Mouse (Mus musculus): ENCODE results near the gene Olfr1344. TPM values are rescaled to one million over a fixed set of nuclear protein-coding genes. Genes with fewer than 3 reads are reported as not detected.

Olfr1344 gene
- total and polyA plus RNA-seq, 3 experiments, result not detected

DNA sequence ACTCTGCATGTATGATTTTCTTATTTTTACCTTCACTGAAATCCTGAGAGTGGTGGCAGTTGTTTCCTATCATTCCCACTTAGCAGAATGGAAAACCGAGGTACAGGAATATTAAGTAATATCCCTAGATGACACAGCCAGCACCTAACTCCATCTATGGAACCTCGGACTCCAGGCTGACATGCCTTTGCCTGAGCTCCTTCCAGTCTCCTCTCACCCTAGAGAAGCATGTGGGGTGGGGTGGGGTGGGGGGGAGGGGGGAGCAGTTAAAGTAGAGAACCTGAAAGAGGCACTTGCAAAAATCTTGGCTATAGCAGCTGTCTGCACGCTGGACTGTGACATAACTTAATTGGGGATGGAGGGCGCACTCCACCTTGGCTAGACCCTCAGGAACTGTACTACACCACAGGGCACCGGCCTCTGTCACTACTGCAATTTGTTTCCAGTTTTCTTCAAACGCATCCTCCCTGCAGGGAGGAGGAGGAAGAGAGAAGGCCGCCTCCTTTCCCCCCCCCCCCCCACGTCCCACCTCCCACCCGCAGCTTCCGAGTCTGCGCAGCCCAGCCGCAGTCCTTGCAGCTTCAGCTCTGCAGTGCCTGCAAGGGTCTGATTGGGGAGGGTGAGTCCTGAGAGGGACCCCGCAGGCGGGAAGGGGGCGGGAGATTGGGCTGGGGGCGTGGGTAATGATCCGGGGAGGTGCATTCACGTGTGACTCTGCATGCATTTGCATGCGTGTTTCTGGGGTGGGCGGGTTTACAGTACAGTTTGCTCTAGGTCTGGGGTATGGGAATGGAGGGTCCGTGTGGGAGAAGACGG, 23.7 kb upstream of the Olfr1344 start:
- Histone ChIP-seq H3K9ac (ENCODE audit: low read depth, low read length) (no peak overlapping the region), H3K4me3 (no peak overlapping the region), H3K27ac (no peak overlapping the region), H3K36me3 (ENCODE audit: control insufficient read depth, insufficient read depth, low read length) (no peaks in the 10 kb centered on the region), H3K79me2 (replicated peaks; ENCODE audit: control insufficient read depth, insufficient read depth, low read length) (no peaks in the 10 kb centered on the region), H3K27me3 (ENCODE audit: control insufficient read depth, insufficient read depth, low read length) (no peaks in the 10 kb centered on the region), H3K4me1 (ENCODE audit: control insufficient read depth, insufficient read depth, low read length) (no peaks in the 10 kb centered on the region)
- DNase-seq, result no peak
- TF ChIP-seq POLR2A (IDR thresholded peaks at IDR 0.05; ENCODE audit: insufficient read depth, low read depth, low read length), result no peak
- no peak for TF ChIP-seq CTCF (IDR thresholded peaks at IDR 0.05)
- no peak for TF ChIP-seq EP300 (IDR thresholded peaks at IDR 0.05; ENCODE audit: insufficient read depth, low read depth, low read length)
- intact Hi-C loops (cut with DNase I), result loop anchor here (5.0 kb wide), 1 partner anchor 53 kb away; the partner anchor contains the start of gene Zfp78
- 5% methylated on average over 22 of the region's 22 CpGs for WGBS

DNA sequence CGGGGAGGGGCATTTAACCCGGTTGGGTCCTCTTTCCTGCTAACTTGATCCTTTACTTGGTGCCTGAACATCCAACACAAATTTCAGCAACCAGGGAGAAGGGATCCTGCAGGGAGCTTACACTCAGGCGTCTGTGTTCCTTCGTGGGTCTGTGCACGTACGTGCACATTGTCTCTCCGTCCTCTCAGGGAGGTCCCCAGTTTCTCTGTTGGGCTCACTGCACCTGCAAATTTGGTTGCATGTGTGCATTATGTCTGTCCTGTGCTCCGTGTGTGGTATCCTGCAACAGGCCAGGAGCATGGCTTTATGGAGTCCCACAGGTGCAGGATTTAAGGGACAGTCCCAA, 23.1 kb upstream of the Olfr1344 start:
- WGBS, result 13% methylated on average over 8 of the region's 8 CpGs
- H3K4me3 ChIP-seq, result no peak overlapping the region
- TF ChIP-seq POLR2A (IDR thresholded peaks at IDR 0.05; ENCODE audit: insufficient read depth, low read depth, low read length), result no peak
- no peak for TF ChIP-seq CTCF (IDR thresholded peaks at IDR 0.05)
- no peak for TF ChIP-seq EP300 (IDR thresholded peaks at IDR 0.05; ENCODE audit: insufficient read depth, low read depth, low read length)
- intact Hi-C loops (cut with DNase I), result no loop called here
- H3K4me1 ChIP-seq (ENCODE audit: control insufficient read depth, insufficient read depth, low read length), result no peaks in the 10 kb centered on the region
- H3K27me3 ChIP-seq (ENCODE audit: control insufficient read depth, insufficient read depth, low read length), result no peaks in the 10 kb centered on the region
- no peaks in the 10 kb centered on the region for H3K36me3 ChIP-seq (ENCODE audit: control insufficient read depth, insufficient read depth, low read length)
- H3K27ac ChIP-seq, result no peak overlapping the region
- no peaks in the 10 kb centered on the region for H3K79me2 ChIP-seq (replicated peaks; ENCODE audit: control insufficient read depth, insufficient read depth, low read length)
- no peak overlapping the region for H3K9ac ChIP-seq (ENCODE audit: low read depth, low read length)
- DNase-seq, result no peak

DNA sequence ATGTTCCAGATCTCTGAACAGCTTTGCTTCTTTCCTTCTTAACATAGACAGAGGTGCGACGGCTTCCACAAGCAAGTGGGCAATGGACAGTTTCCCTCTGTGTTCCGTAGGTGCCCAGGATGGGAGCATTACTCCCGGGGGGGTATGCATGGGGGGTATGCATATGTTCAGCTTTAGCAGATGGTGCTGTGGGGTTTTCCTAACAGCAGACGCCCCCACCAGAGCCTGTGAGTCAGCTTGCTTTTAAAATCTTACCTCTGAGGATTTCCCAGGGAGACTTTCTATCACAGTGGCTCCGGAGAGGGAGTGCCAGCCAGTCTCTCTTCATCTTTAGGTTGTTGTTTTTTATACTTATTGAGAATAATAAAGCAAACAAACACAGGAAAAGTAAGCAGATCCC, 18.6 kb upstream of the Olfr1344 start:
- TF ChIP-seq POLR2A (IDR thresholded peaks at IDR 0.05; ENCODE audit: insufficient read depth, low read depth, low read length) (no peak), CTCF (IDR thresholded peaks at IDR 0.05) (no peak), EP300 (IDR thresholded peaks at IDR 0.05; ENCODE audit: insufficient read depth, low read depth, low read length) (no peak)
- Histone ChIP-seq H3K36me3 (ENCODE audit: control insufficient read depth, insufficient read depth, low read length) (no peaks in the 10 kb centered on the region), H3K27ac (no peak overlapping the region), H3K27me3 (ENCODE audit: control insufficient read depth, insufficient read depth, low read length) (no peaks in the 10 kb centered on the region), H3K79me2 (replicated peaks; ENCODE audit: control insufficient read depth, insufficient read depth, low read length) (no peaks in the 10 kb centered on the region), H3K4me3 (no peak overlapping the region), H3K4me1 (ENCODE audit: control insufficient read depth, insufficient read depth, low read length) (no peaks in the 10 kb centered on the region), H3K9ac (ENCODE audit: low read depth, low read length) (no peak overlapping the region)
- intact Hi-C loops (cut with DNase I), result no loop called here
- no peak for DNase-seq
- 69% methylated on average over 6 of the region's 6 CpGs for WGBS

DNA sequence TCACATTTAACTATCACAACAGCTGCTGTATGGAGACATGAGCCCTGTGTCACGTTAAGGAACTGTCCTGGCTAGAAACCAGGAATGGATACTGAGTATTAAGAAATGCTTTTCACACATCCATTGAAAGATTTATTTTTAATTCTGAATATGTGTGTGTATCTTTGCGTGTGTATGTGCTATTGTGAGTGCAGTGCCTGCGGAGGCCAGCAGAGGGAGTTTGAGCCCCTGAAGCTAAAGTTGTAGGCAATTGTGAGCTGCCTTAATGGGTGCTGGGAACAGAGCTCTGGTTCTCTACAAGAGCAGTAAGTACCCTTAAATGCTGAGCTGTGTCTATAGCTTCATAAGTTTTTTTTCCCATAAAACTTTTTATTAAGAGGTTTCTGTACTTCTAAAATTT, 9.1 kb upstream of the Olfr1344 start:
- TF ChIP-seq CTCF (IDR thresholded peaks at IDR 0.05), result peak; percentile 11; the same call in 1 of the 2 replicates
- no peak for TF ChIP-seq EP300 (IDR thresholded peaks at IDR 0.05; ENCODE audit: insufficient read depth, low read depth, low read length)
- TF ChIP-seq POLR2A (IDR thresholded peaks at IDR 0.05; ENCODE audit: insufficient read depth, low read depth, low read length), result no peak
- H3K4me3 ChIP-seq, result no peak overlapping the region
- H3K27ac ChIP-seq, result no peak overlapping the region
- intact Hi-C loops (cut with DNase I), result no loop called here
- DNase-seq, result no peak
- no peaks in the 10 kb centered on the region for H3K36me3 ChIP-seq (ENCODE audit: control insufficient read depth, insufficient read depth, low read length)
- 80% methylated on average over 3 of the region's 3 CpGs for WGBS
- H3K79me2 ChIP-seq (replicated peaks; ENCODE audit: control insufficient read depth, insufficient read depth, low read length), result no peaks in the 10 kb centered on the region
- H3K27me3 ChIP-seq (ENCODE audit: control insufficient read depth, insufficient read depth, low read length), result no peaks in the 10 kb centered on the region
- no peaks in the 10 kb centered on the region for H3K4me1 ChIP-seq (ENCODE audit: control insufficient read depth, insufficient read depth, low read length)
- H3K9ac ChIP-seq (ENCODE audit: low read depth, low read length), result no peak overlapping the region

DNA sequence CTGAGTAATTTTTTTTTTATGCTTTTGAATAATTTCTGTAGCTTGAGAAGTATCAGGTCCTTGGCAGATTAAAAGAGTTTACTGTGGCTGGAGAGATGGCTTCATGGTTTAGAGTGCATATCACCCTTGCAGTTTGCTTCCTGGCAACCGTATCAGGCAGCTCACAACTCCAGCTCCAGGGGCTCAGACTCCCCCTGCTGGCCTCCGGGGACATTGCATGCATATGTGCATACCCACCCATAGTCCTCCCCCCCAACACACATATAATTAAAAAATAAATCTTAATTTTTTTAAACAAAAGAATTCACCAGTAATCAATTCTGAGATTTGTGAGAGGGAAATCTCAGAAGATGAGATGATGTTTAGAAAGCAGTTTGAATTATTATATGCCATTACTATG, 8.1 kb upstream of the Olfr1344 start:
- Histone ChIP-seq H3K27me3 (ENCODE audit: control insufficient read depth, insufficient read depth, low read length) (no peaks in the 10 kb centered on the region), H3K4me1 (ENCODE audit: control insufficient read depth, insufficient read depth, low read length) (no peaks in the 10 kb centered on the region), H3K36me3 (ENCODE audit: control insufficient read depth, insufficient read depth, low read length) (no peaks in the 10 kb centered on the region), H3K4me3 (no peak overlapping the region), H3K27ac (no peak overlapping the region), H3K79me2 (replicated peaks; ENCODE audit: control insufficient read depth, insufficient read depth, low read length) (no peaks in the 10 kb centered on the region), H3K9ac (ENCODE audit: low read depth, low read length) (no peak overlapping the region)
- WGBS, result 15% methylated on average over 2 of the region's 2 CpGs
- DNase-seq, result peak in 1 of 2 experiments; percentile 35
- TF ChIP-seq CTCF (IDR thresholded peaks at IDR 0.05) (peak; percentile 73), EP300 (IDR thresholded peaks at IDR 0.05; ENCODE audit: insufficient read depth, low read depth, low read length) (no peak), POLR2A (IDR thresholded peaks at IDR 0.05; ENCODE audit: insufficient read depth, low read depth, low read length) (no peak)
- intact Hi-C loops (cut with DNase I), result loop anchor here (1.0 to 10.0 kb wide), 3 partner anchors 71 to 487 kb away; partner anchors contain the start of gene Zim1

DNA sequence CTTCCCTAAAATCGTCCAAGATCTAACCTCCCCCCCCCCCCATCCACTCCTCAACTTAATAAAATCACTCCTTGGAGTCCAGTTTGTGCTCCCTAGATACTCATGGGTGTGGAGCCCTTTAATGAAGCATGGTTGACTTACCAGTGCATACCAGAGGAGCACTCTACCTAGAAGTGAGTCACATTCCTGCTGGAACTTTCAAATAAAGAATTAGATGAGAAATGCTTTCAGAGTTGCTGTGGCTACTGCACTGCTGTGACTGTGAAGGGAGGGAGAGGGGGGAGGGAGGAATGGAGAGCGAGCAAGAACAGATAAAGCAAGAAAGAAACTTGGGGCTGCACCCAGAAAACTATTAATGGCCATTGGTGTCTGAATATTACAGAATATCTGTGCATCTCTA, 2.7 kb downstream of the Olfr1344 start:
- no peaks in the 10 kb centered on the region for H3K4me1 ChIP-seq (ENCODE audit: control insufficient read depth, insufficient read depth, low read length)
- no peak for DNase-seq
- intact Hi-C loops (cut with DNase I), result no loop called here
- no peak for TF ChIP-seq EP300 (IDR thresholded peaks at IDR 0.05; ENCODE audit: insufficient read depth, low read depth, low read length)
- TF ChIP-seq CTCF (IDR thresholded peaks at IDR 0.05), result no peak
- TF ChIP-seq POLR2A (IDR thresholded peaks at IDR 0.05; ENCODE audit: insufficient read depth, low read depth, low read length), result no peak
- H3K27ac ChIP-seq, result no peak overlapping the region
- no peaks in the 10 kb centered on the region for H3K36me3 ChIP-seq (ENCODE audit: control insufficient read depth, insufficient read depth, low read length)
- no peak overlapping the region for H3K4me3 ChIP-seq
- H3K79me2 ChIP-seq (replicated peaks; ENCODE audit: control insufficient read depth, insufficient read depth, low read length), result no peaks in the 10 kb centered on the region
- WGBS, result 32% methylated on average over 2 of the region's 2 CpGs
- no peaks in the 10 kb centered on the region for H3K27me3 ChIP-seq (ENCODE audit: control insufficient read depth, insufficient read depth, low read length)
- H3K9ac ChIP-seq (ENCODE audit: low read depth, low read length), result no peak overlapping the region
